Mouse (Mus musculus): ENCODE measurements around the gene Ltf.

Ltf gene

GRCm38 (mm10) chr9:111087960-111088359, 68.9 kb downstream of the Ltf start:
- no peak for DNase-seq

GRCm38 (mm10) chr9:111088886-111089285, 69.8 kb downstream of the Ltf start:
- DNase-seq: no peak

All from cerebellum, postnatal 25 days (tissue).